Mouse (Mus musculus) neural tube, embryonic 13.5 days (tissue): ENCODE measurements around the gene Rpl22l1. TPM values are rescaled to one million over a fixed set of nuclear protein-coding genes. Genes with fewer than 3 reads are reported as not detected.
"Not testable (repeated sequence)": the region's sequence is repeated elsewhere in the genome, so short reads cannot be mapped to it uniquely, and the experiment has no call there.

ENCODE experiments used
- ATAC-seq: fragments of 200-750 bp; cut with Nextera tagmentation; 2 replicates; pipeline ENCODE4 v1.8.0; 2017; ENCODE audit warnings: low read depth, mild to moderate bottlenecking, moderate TSS enrichment, moderate library complexity
- H3K27ac ChIP-seq: fragments of 300-500 bp; sonication (generic); replicated peaks from 2 replicates; pipeline ENCODE4 v1.5.1; 2015; ENCODE audit warnings: moderate library complexity, mild to moderate bottlenecking, inconsistent platforms
- H3K27me3 ChIP-seq: fragments of 300-500 bp; sonication (generic); 2 replicates; pipeline ENCODE4 v1.6.1; 2015; ENCODE audit warnings: mild to moderate bottlenecking, inconsistent platforms
- H3K36me3 ChIP-seq: fragments of 300-500 bp; sonication (generic); 2 replicates; pipeline ENCODE4 v1.6.1; 2015; ENCODE audit warnings: mild to moderate bottlenecking, inconsistent platforms
- H3K4me1 ChIP-seq: fragments of 300-500 bp; sonication (generic); replicated peaks from 2 replicates; pipeline ENCODE4 v1.6.1; 2015; ENCODE audit warnings: inconsistent platforms
- H3K4me2 ChIP-seq: fragments of 300-500 bp; sonication (generic); 2 replicates; pipeline ENCODE4 v1.6.1; 2015; ENCODE audit warnings: inconsistent platforms, mild to moderate bottlenecking, moderate library complexity
- H3K4me3 ChIP-seq: fragments of 300-500 bp; sonication (generic); 2 replicates; pipeline ENCODE4 v1.5.1; 2015; ENCODE audit warnings: mild to moderate bottlenecking, inconsistent platforms
- H3K9ac ChIP-seq: fragments of 300-500 bp; sonication (generic); 2 replicates; pipeline ENCODE4 v1.6.1; 2015; ENCODE audit warnings: moderate library complexity, mild to moderate bottlenecking, inconsistent platforms
- H3K9me3 ChIP-seq: fragments of 300-500 bp; sonication (generic); 2 replicates; pipeline ENCODE4 v1.6.1; 2016; ENCODE audit warnings: inconsistent platforms
- WGBS: fragments of 180-500 bp; shearing (Covaris S2); methylation state at CpG from one replicate; pipeline ENCODE4 v1.1.7; 2015; 5-methylcytosine and 5-hydroxymethylcytosine counted together
- polyA plus RNA-seq: library from polyadenylated mRNA; unstranded; fragments of >200 nt; fragmentation: Nextera tagmentation; extraction: Ambion mirVana; gene quantifications from 2 replicates; pipeline ENCODE4 v1.2.1, GENCODE M21; 2015

Gene Rpl22l1
- polyA plus RNA-seq, 1 experiment from 2014 or later = 274 TPM

DNA sequence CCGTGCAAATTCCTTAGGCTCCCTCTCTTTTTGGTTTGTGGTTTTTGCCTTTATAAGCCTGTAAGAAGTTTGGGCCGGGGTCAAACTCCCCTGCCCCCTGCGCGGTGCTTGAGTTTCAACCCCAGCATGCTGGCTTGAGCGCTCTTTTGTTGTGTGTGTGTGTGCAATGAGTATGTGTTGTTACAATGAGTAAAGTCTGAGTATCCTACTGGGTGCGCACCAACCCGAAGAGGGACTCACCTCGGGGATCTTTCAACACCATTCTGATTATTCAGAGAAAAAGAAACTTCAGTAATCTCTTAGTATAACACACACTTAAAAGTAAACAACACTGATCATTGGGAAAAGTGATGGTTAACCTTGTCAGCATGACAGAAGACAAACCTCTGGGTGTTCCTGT is 38.0 kb downstream of the Rpl22l1 start:
- H3K27ac ChIP-seq = no peak overlapping the region
- H3K4me1 ChIP-seq = 0 out of 2 replicates have a peak, but pooled peaks cover 7% of the 10 kb centered on the region
- ATAC-seq = no peak
- no peaks in the 10 kb centered on the region for H3K36me3 ChIP-seq
- no peaks in the 10 kb centered on the region for H3K9me3 ChIP-seq
- no peaks in the 10 kb centered on the region for H3K27me3 ChIP-seq
- no peak overlapping the region for H3K9ac ChIP-seq
- no peak overlapping the region for H3K4me3 ChIP-seq
- WGBS = 23% methylated on average over 8 of the region's 8 CpGs
- H3K4me2 ChIP-seq = no peak overlapping the region

DNA sequence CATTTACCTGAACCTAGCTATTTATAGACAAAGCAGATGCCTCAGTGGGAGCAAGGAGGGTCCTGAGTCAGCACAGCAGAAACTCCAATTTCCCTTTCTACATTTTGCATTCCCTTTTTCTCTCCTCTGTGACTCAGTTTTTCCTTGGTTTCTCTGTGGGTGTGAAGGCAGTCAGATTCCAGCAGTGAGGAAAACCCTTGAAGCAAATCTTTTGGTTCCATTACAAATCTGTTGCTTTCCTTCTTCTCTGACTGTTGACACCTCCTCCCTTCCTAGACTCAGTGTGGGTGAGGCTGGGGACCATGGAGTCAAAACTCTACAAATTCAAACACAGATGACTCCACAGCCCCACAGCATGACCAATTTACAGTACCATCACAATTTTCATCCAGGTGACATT is 41.9 kb downstream of the Rpl22l1 start:
- Histone ChIP-seq H3K9me3 (no peaks in the 10 kb centered on the region), H3K4me2 (no peak overlapping the region), H3K27ac (no peak overlapping the region), H3K36me3 (no peaks in the 10 kb centered on the region), H3K9ac (no peak overlapping the region), H3K4me3 (no peak overlapping the region), H3K4me1 (0 out of 2 replicates have a peak, but pooled peaks cover 2% of the 10 kb centered on the region), H3K27me3 (no peaks in the 10 kb centered on the region)
- ATAC-seq = no peak

DNA sequence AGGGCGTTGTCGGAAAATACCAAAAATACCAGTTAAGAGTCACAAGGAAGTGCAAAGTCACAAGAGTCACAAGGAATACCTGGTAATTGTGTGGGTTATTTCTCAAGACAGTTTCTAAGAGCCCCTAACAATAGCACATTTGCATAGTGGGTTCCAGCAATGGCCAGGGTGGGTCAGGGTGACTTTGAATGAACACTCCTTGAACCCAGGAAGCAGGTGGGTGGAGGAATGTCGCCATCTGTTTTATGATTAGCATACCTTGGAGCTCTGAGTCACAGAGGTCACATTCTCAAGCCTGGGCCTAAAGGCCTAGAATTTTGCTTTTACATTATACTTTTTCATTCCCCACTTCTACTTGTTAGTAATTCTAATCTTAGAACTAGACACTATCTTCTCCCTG is 46.9 kb downstream of the Rpl22l1 start:
- not testable (repeated sequence) for H3K36me3 ChIP-seq, H3K9ac ChIP-seq, H3K9me3 ChIP-seq, H3K27ac ChIP-seq, ATAC-seq, H3K27me3 ChIP-seq, H3K4me2 ChIP-seq, H3K4me3 ChIP-seq, H3K4me1 ChIP-seq
- WGBS = 97% methylated on average over 3 of the region's 3 CpGs

Other genes with a start within 250 kb of the Rpl22l1 start
- 0.15 TPM in 1 of 2 replicates, not detected in the other for gene Slc2a2, start 107.5 kb upstream of the Rpl22l1 start, polyA plus RNA-seq
- 11.4 and 11.8 TPM in 2 replicates for gene Eif5a2, start 24.2 kb upstream of the Rpl22l1 start, polyA plus RNA-seq
- gene Gm1527, start 87.2 kb downstream of the Rpl22l1 start, polyA plus RNA-seq = not detected in 2 replicates